ENCODE assay signal across 32 mouse cellular contexts in genomic region chr5:147368221-147368620, GRCm38 (mm10). TPM values are rescaled to one million over a fixed set of nuclear protein-coding genes. Genes with fewer than 3 reads are reported as not detected.
DNase-seq lines count a peak whose midpoint lies in the region; ATAC-seq and TF ChIP-seq lines count a peak whose summit lies in the region.
"Had no signal": no experiment of that assay in that cellular context is flagged by ENCODE, and none has a peak within 500 bp of the region (broad histone marks: within the 10 kb centered on the region; RNA-seq: fewer than 3 reads in every experiment).

No protein-coding gene starts in this region.

- no peaks in the 10 kb centered on the region for H3K36me3 ChIP-seq in midbrain, postnatal 0 days (ENCODE audit: insufficient read depth, low read length)
- H3K36me3 ChIP-seq in midbrain, embryonic 16.5 days (ENCODE audit: control insufficient read depth, insufficient read depth, low read length) = no peaks in the 10 kb centered on the region
- H3K36me3 ChIP-seq: forebrain, embryonic 10.5 days; G1E; hindbrain, embryonic 10.5 days; hindbrain, embryonic 13.5 days had no signal

- H3K27ac ChIP-seq in midbrain, postnatal 0 days (ENCODE audit: low read depth, low read length) = no peak overlapping the region
- H3K27ac ChIP-seq in midbrain, embryonic 16.5 days (ENCODE audit: low read length) = no peak overlapping the region
- H3K27ac ChIP-seq: forebrain, embryonic 10.5 days; forebrain, embryonic 13.5 days; hindbrain, embryonic 10.5 days; hindbrain, embryonic 13.5 days had no signal

- DNase-seq in adrenal gland, postnatal 14 days = peak; percentile 14
- no peak for DNase-seq in adrenal gland, postnatal 4 days (ENCODE audit: low spot score in 2 of 2)
- DNase-seq in heart, adult 11 months = peak; percentile 34
- DNase-seq in heart, postnatal 36 days = no peak
- peak; percentile 28 for DNase-seq in midbrain, postnatal 0 days (ENCODE audit: low spot score)
- DNase-seq: adrenal gland, adult 2 months; B cell, adult 2 months; cerebellum, adult 2 months; cerebellum, adult 9-11 months; gastrocnemius, postnatal 10 days; gastrocnemius, postnatal 36 days; kidney, adult 2 months had no signal

- 95% methylated on average over 6 of the region's 6 CpGs for WGBS in midbrain, postnatal 0 days
- 90% methylated on average over 6 of the region's 6 CpGs for WGBS in midbrain, embryonic 16.5 days

- no peak for TF ChIP-seq CTCF in midbrain, postnatal 0 days (IDR thresholded peaks at IDR 0.05)

- no peak overlapping the region for H3K4me3 ChIP-seq in midbrain, postnatal 0 days (ENCODE audit: low read depth, low read length)
- no peak overlapping the region for H3K4me3 ChIP-seq in midbrain, embryonic 16.5 days (ENCODE audit: low read depth, low read length)
- H3K4me3 ChIP-seq: forebrain, embryonic 10.5 days; forebrain, embryonic 13.5 days; hindbrain, embryonic 10.5 days; hindbrain, embryonic 13.5 days had no signal

- H3K27me3 ChIP-seq in midbrain, postnatal 0 days (ENCODE audit: insufficient read depth, low read length) = no peaks in the 10 kb centered on the region
- H3K27me3 ChIP-seq in midbrain, embryonic 16.5 days (ENCODE audit: control insufficient read depth, insufficient read depth, low read depth, low read length) = no peaks in the 10 kb centered on the region
- H3K27me3 ChIP-seq: CH12.LX; forebrain, embryonic 13.5 days had no signal

- no peak overlapping the region for H3K4me2 ChIP-seq in midbrain, postnatal 0 days (ENCODE audit: low read depth, low read length, poor library complexity, severe bottlenecking)
- no peak overlapping the region for H3K4me2 ChIP-seq in midbrain, embryonic 16.5 days (ENCODE audit: low read length)
- H3K4me2 ChIP-seq: forebrain, embryonic 13.5 days; heart, embryonic 11.5 days; hindbrain, embryonic 13.5 days had no signal

- H3K9ac ChIP-seq in midbrain, postnatal 0 days (replicated peaks; ENCODE audit: low read length, poor library complexity, severe bottlenecking) = no peak overlapping the region
- H3K9ac ChIP-seq in midbrain, embryonic 16.5 days (ENCODE audit: low read depth, low read length) = no peak overlapping the region
- H3K9ac ChIP-seq: forebrain, embryonic 13.5 days; hindbrain, embryonic 13.5 days had no signal

- H3K9me3 ChIP-seq in midbrain, postnatal 0 days (ENCODE audit: low read length) = no peaks in the 10 kb centered on the region
- H3K9me3 ChIP-seq in midbrain, embryonic 16.5 days (replicated peaks; ENCODE audit: control insufficient read depth, low read length, poor library complexity, severe bottlenecking) = no peaks in the 10 kb centered on the region
- H3K9me3 ChIP-seq: forebrain, embryonic 10.5 days; forebrain, embryonic 13.5 days; G1E; hindbrain, embryonic 10.5 days; hindbrain, embryonic 13.5 days had no signal

- no peak for ATAC-seq in midbrain, postnatal 0 days (ENCODE audit: low FRiP score)
- ATAC-seq in midbrain, embryonic 16.5 days = no peak
- ATAC-seq: forebrain, embryonic 13.5 days; forebrain, embryonic 16.5 days; intestine, postnatal 0 days; Patski had no signal

- intact Hi-C loops in heart, postnatal 36 days (cut with DNase I) = no loop called here

- no peaks in the 10 kb centered on the region for H3K4me1 ChIP-seq in midbrain, postnatal 0 days (ENCODE audit: insufficient read depth, low read length)
- H3K4me1 ChIP-seq in midbrain, embryonic 16.5 days (ENCODE audit: control insufficient read depth, insufficient read depth, low read length) = no peaks in the 10 kb centered on the region
- H3K4me1 ChIP-seq: forebrain, embryonic 10.5 days; forebrain, embryonic 13.5 days; hindbrain, embryonic 10.5 days; hindbrain, embryonic 13.5 days had no signal

RNA-seq across cellular contexts. Expression of gene Flt3, which starts 32.1 kb away (rescaled TPM):
- 0.07 and 0.94 TPM in 2 replicates for total RNA-seq in adrenal gland, postnatal 14 days (2021)
- under 1 TPM; 0.20 to 0.31 TPM for total RNA-seq in adrenal gland, postnatal 4 days (2021)
- total RNA-seq in heart, postnatal 36 days (2021) = under 1 TPM; 0.08 to 0.16 TPM
- 2.5 and 2.6 TPM in 2 replicates for total RNA-seq in midbrain, postnatal 0 days (2014; rRNA removed)
- 2.0 TPM in 2 replicates for polyA plus RNA-seq in midbrain, postnatal 0 days (2015; fragmentation: Nextera tagmentation; extraction: Ambion mirVana)
- 1.2 TPM in 2 replicates for polyA plus RNA-seq in midbrain, embryonic 16.5 days (2015; fragmentation: Nextera tagmentation; extraction: Ambion mirVana)
- polyA plus RNA-seq: forebrain, embryonic 10.5 days; G1E; heart, embryonic 14.5 days; hindbrain, embryonic 10.5 days had no signal

RNA-seq across cellular contexts. Expression of gene Urad, which starts 46.0 kb away (rescaled TPM):
- 1.2 and 12.9 TPM in 2 replicates for total RNA-seq in adrenal gland, postnatal 14 days (2021)
- 1 to 10 TPM; 1.1 to 7.2 TPM for total RNA-seq in adrenal gland, postnatal 4 days (2021)
- total RNA-seq in heart, postnatal 36 days (2021) = not detected
- not detected in 2 replicates for total RNA-seq in midbrain, postnatal 0 days (2014; rRNA removed)
- polyA plus RNA-seq in midbrain, postnatal 0 days (2015; fragmentation: Nextera tagmentation; extraction: Ambion mirVana) = not detected in 2 replicates
- not detected in 2 replicates for polyA plus RNA-seq in midbrain, embryonic 16.5 days (2015; fragmentation: Nextera tagmentation; extraction: Ambion mirVana)
- total RNA-seq: CH12.LX; G1E; gastrocnemius, adult 18-20 months; gastrocnemius, postnatal 10 days; gastrocnemius, postnatal 36 days; granulocyte monocyte progenitor cell, adult 5-6 weeks; heart, adult 8-10 months; heart, postnatal 25 days had no signal
- polyA plus RNA-seq: brain, embryonic 14.5 days; cerebellum, adult 2 months; embryonic facial prominence, embryonic 11.5 days; embryonic facial prominence, embryonic 14.5 days; forebrain, embryonic 10.5 days; forebrain, embryonic 13.5 days; forebrain, embryonic 16.5 days; G1E; heart, embryonic 11.5 days; heart, embryonic 14.5 days; heart, postnatal 0 days; hindbrain, embryonic 10.5 days; hindbrain, embryonic 13.5 days; kidney, adult 2 months; Patski had no signal

Comparison
In these comparisons a context has a peak if more than half of its experiments do, and no peak if none do; other contexts are left out.
1. DNase-seq: peak in adrenal gland, postnatal 14 days (single experiment), heart, adult 11 months (single experiment) and midbrain, postnatal 0 days (single experiment); none in adrenal gland, postnatal 4 days (0 of 2) and heart, postnatal 36 days (0 of 2).